ENCODE assay signal across 7 mouse cellular contexts in genomic region chr11:78176402-78176862, GRCm38 (mm10). TPM values are rescaled to one million over a fixed set of nuclear protein-coding genes. Genes with fewer than 3 reads are reported as not detected.
DNase-seq lines count a peak whose midpoint lies in the region; ATAC-seq and TF ChIP-seq lines count a peak whose summit lies in the region.

Gene Nek8 (minus strand): TSS chr11:78176675.
Gene Tlcd1 (plus strand): TSS chr11:78176711.

- no peaks in the 10 kb centered on the region for H3K9me3 ChIP-seq in intestine, postnatal 0 days (ENCODE audit: control insufficient read depth)
- no peaks in the 10 kb centered on the region for H3K9me3 ChIP-seq in limb, embryonic 13.5 days
- no peaks in the 10 kb centered on the region for H3K9me3 ChIP-seq in midbrain, embryonic 14.5 days (ENCODE audit: control insufficient read depth, low read length)

- TF ChIP-seq CTCF in intestine, postnatal 0 days (IDR thresholded peaks at IDR 0.05; ENCODE audit: low read depth) = no peak

- peak within 1 kb of the TSS; percentile 35 for H3K9ac ChIP-seq in intestine, postnatal 0 days (ENCODE audit: low read depth, low read length)
- H3K9ac ChIP-seq in limb, embryonic 13.5 days = peak within 1 kb of the TSS; percentile 66
- H3K9ac ChIP-seq in midbrain, embryonic 14.5 days (replicated peaks; ENCODE audit: low read length) = peak within 1 kb of the TSS; percentile 38; the same call in 1 of the 2 replicates

- H3K4me1 ChIP-seq in intestine, postnatal 0 days (replicated peaks; ENCODE audit: control insufficient read depth, insufficient read depth, low read length) = no peaks in the 10 kb centered on the region
- peaks cover 49% of the 10 kb centered on the region for H3K4me1 ChIP-seq in limb, embryonic 13.5 days
- peaks cover 20% of the 10 kb centered on the region for H3K4me1 ChIP-seq in midbrain, embryonic 14.5 days (ENCODE audit: control insufficient read depth, insufficient read depth, low read length)

- H3K36me3 ChIP-seq in intestine, postnatal 0 days (ENCODE audit: control insufficient read depth, insufficient read depth) = peaks cover 19% of the 10 kb centered on the region
- peaks cover 34% of the 10 kb centered on the region for H3K36me3 ChIP-seq in limb, embryonic 13.5 days
- peaks cover 27% of the 10 kb centered on the region for H3K36me3 ChIP-seq in midbrain, embryonic 14.5 days (ENCODE audit: control insufficient read depth, insufficient read depth, low read length)

- under 1% methylated on average over 32 of the region's 32 CpGs for WGBS in intestine, postnatal 0 days
- WGBS in limb, embryonic 13.5 days = under 1% methylated on average over 32 of the region's 32 CpGs
- WGBS in midbrain, embryonic 14.5 days = under 1% methylated on average over 32 of the region's 32 CpGs

- DNase-seq in adrenal gland, postnatal 10 days = peak; percentile 95
- peak; percentile 93 for DNase-seq in embryo, embryonic 9.5 days (ENCODE audit: extremely low spot score)
- peak; percentile 88 for DNase-seq in midbrain, embryonic 14.5 days
- DNase-seq in spleen, adult 12 weeks (ENCODE audit: low spot score) = peak; percentile 96

- peak; percentile 56 for ATAC-seq in granulocyte monocyte progenitor cell, adult 5-6 weeks (replicated peaks; ENCODE audit: poor library complexity, severe bottlenecking)
- peak; percentile 65 for ATAC-seq in intestine, postnatal 0 days
- peak; percentile 71 for ATAC-seq in limb, embryonic 13.5 days (ENCODE audit: low FRiP score, low read depth)
- peak; percentile 57 for ATAC-seq in midbrain, embryonic 14.5 days (ENCODE audit: low FRiP score, low TSS enrichment)

- H3K4me3 ChIP-seq in intestine, postnatal 0 days (ENCODE audit: low read depth, low read length) = peak within 1 kb of the TSS; percentile 69
- H3K4me3 ChIP-seq in limb, embryonic 13.5 days = peak within 1 kb of the TSS; percentile 68
- H3K4me3 ChIP-seq in midbrain, embryonic 14.5 days (replicated peaks; ENCODE audit: low read depth, low read length) = peak within 1 kb of the TSS; percentile 54

- peak within 1 kb of the TSS; percentile 94 for H3K4me2 ChIP-seq in intestine, postnatal 0 days (replicated peaks; ENCODE audit: low read depth)
- peak within 1 kb of the TSS; percentile 91 for H3K4me2 ChIP-seq in limb, embryonic 13.5 days (replicated peaks)
- H3K4me2 ChIP-seq in midbrain, embryonic 14.5 days (ENCODE audit: low read length) = peak within 1 kb of the TSS; percentile 70

- peak within 1 kb of the TSS; percentile 92 for H3K27ac ChIP-seq in intestine, postnatal 0 days (ENCODE audit: low read depth, low read length)
- peak within 1 kb of the TSS; percentile 98 for H3K27ac ChIP-seq in limb, embryonic 13.5 days
- H3K27ac ChIP-seq in midbrain, embryonic 14.5 days (replicated peaks; ENCODE audit: low read depth, low read length) = peak within 1 kb of the TSS; percentile 50; the same call in 1 of the 2 replicates

- H3K27me3 ChIP-seq in intestine, postnatal 0 days (replicated peaks; ENCODE audit: control insufficient read depth, insufficient read depth, low read length) = no peaks in the 10 kb centered on the region
- no peaks in the 10 kb centered on the region for H3K27me3 ChIP-seq in limb, embryonic 13.5 days
- H3K27me3 ChIP-seq in midbrain, embryonic 14.5 days (ENCODE audit: control insufficient read depth, insufficient read depth, low read length) = no peaks in the 10 kb centered on the region

RNA-seq across cellular contexts. Expression of gene Nek8, which starts in this region (rescaled TPM):
- total RNA-seq in adrenal gland, postnatal 10 days (2021) = 10 to 100 TPM in 1 of 2 experiments, 1 to 10 TPM in 1; 8.6 to 10.9 TPM
- total RNA-seq in granulocyte monocyte progenitor cell, adult 5-6 weeks (2014; fragmentation: Nextera tagmentation) = 3.5 and 14.4 TPM in 2 replicates
- total RNA-seq in granulocyte monocyte progenitor cell, adult 5-6 weeks (2017) = 5.8 and 6.1 TPM in 2 replicates
- 5.7 and 5.8 TPM in 2 replicates for polyA plus RNA-seq in intestine, postnatal 0 days (2015; fragmentation: Nextera tagmentation; extraction: Ambion mirVana)
- polyA plus RNA-seq in limb, embryonic 13.5 days (2015; fragmentation: Nextera tagmentation; extraction: Ambion mirVana) = 20.1 and 20.7 TPM in 2 replicates
- 3.9 and 4.2 TPM in 2 replicates for polyA plus RNA-seq in midbrain, embryonic 14.5 days (2014; fragmentation: Nextera tagmentation; extraction: Ambion mirVana)

RNA-seq across cellular contexts. Expression of gene Tlcd1, which starts in this region (rescaled TPM):
- total RNA-seq in adrenal gland, postnatal 10 days (2021) = 10 to 100 TPM; 34.4 to 45.6 TPM
- 1.1 and 3.5 TPM in 2 replicates for total RNA-seq in granulocyte monocyte progenitor cell, adult 5-6 weeks (2014; fragmentation: Nextera tagmentation)
- 2.9 and 4.1 TPM in 2 replicates for total RNA-seq in granulocyte monocyte progenitor cell, adult 5-6 weeks (2017)
- 14.1 and 16.1 TPM in 2 replicates for polyA plus RNA-seq in intestine, postnatal 0 days (2015; fragmentation: Nextera tagmentation; extraction: Ambion mirVana)
- 13.5 and 14.1 TPM in 2 replicates for polyA plus RNA-seq in limb, embryonic 13.5 days (2015; fragmentation: Nextera tagmentation; extraction: Ambion mirVana)
- 6.4 and 6.9 TPM in 2 replicates for polyA plus RNA-seq in midbrain, embryonic 14.5 days (2014; fragmentation: Nextera tagmentation; extraction: Ambion mirVana)

Comparison
In these comparisons a context has a peak if more than half of its experiments do, and no peak if none do; other contexts are left out.
1. Peak in every context shown above with its lines: DNase-seq, ATAC-seq, H3K4me3 ChIP-seq and H3K27ac ChIP-seq.
2. RNA of gene Tlcd1 (total RNA-seq): 34.4 to 45.6 TPM in adrenal gland, postnatal 10 days; 1.1 to 4.1 TPM in granulocyte monocyte progenitor cell, adult 5-6 weeks; every median in the first group is over 4 times any median in the second.